ENCODE assay signal across 9 mouse cellular contexts in genomic region chr1:90060599-90060998, GRCm38 (mm10). TPM values are rescaled to one million over a fixed set of nuclear protein-coding genes. Genes with fewer than 3 reads are reported as not detected.
DNase-seq lines count a peak whose midpoint lies in the region; ATAC-seq and TF ChIP-seq lines count a peak whose summit lies in the region.
"Had no signal": no experiment of that assay in that cellular context is flagged by ENCODE, and none has a peak within 500 bp of the region (broad histone marks: within the 10 kb centered on the region; RNA-seq: fewer than 3 reads in every experiment).

No protein-coding gene starts in this region.

- H3K27ac ChIP-seq in heart, adult 2 months: no peak overlapping the region
- no peak overlapping the region for H3K27ac ChIP-seq in heart, embryonic 12.5 days (ENCODE audit: poor library complexity, severe bottlenecking)
- no peak overlapping the region for H3K27ac ChIP-seq in embryonic facial prominence, embryonic 14.5 days (replicated peaks; ENCODE audit: low read depth, low read length)
- no peak overlapping the region for H3K27ac ChIP-seq in hindbrain, embryonic 11.5 days (ENCODE audit: low read depth, low read length)
- H3K27ac ChIP-seq: limb, embryonic 12.5 days had no signal

- H3K27me3 ChIP-seq in heart, adult 2 months (ENCODE audit: control insufficient read depth, insufficient read depth, low read length): no peaks in the 10 kb centered on the region
- H3K27me3 ChIP-seq in heart, embryonic 12.5 days (replicated peaks): 0 out of 2 replicates have a peak, but pooled peaks cover 9% of the 10 kb centered on the region
- H3K27me3 ChIP-seq in embryonic facial prominence, embryonic 14.5 days (replicated peaks; ENCODE audit: control insufficient read depth, insufficient read depth, low read length): peaks cover 6% of the 10 kb centered on the region; the same call in 1 of the 2 replicates
- no peaks in the 10 kb centered on the region for H3K27me3 ChIP-seq in hindbrain, embryonic 11.5 days (ENCODE audit: control insufficient read depth, insufficient read depth, low read length)

- no peak overlapping the region for H3K4me2 ChIP-seq in heart, embryonic 12.5 days
- H3K4me2 ChIP-seq in embryonic facial prominence, embryonic 14.5 days (ENCODE audit: low read depth, low read length): no peak overlapping the region
- H3K4me2 ChIP-seq in hindbrain, embryonic 11.5 days (replicated peaks; ENCODE audit: low read depth, low read length): no peak overlapping the region
- H3K4me2 ChIP-seq: limb, embryonic 12.5 days had no signal

- no peak overlapping the region for H3K9ac ChIP-seq in heart, adult 2 months (ENCODE audit: low read depth, low read length)
- no peak overlapping the region for H3K9ac ChIP-seq in heart, embryonic 12.5 days
- no peak overlapping the region for H3K9ac ChIP-seq in embryonic facial prominence, embryonic 14.5 days (ENCODE audit: low read depth, low read length)
- H3K9ac ChIP-seq in hindbrain, embryonic 11.5 days (ENCODE audit: low read depth, low read length): no peak overlapping the region
- H3K9ac ChIP-seq: limb, embryonic 12.5 days had no signal

- peak; percentile 89 for TF ChIP-seq CTCF in heart, adult 2 months (IDR thresholded peaks at IDR 0.05)

- no peaks in the 10 kb centered on the region for H3K9me3 ChIP-seq in heart, embryonic 12.5 days (replicated peaks)
- H3K9me3 ChIP-seq in embryonic facial prominence, embryonic 14.5 days (ENCODE audit: control insufficient read depth, low read length): no peaks in the 10 kb centered on the region
- no peaks in the 10 kb centered on the region for H3K9me3 ChIP-seq in hindbrain, embryonic 11.5 days (ENCODE audit: control insufficient read depth, low read length)
- H3K9me3 ChIP-seq: limb, embryonic 12.5 days had no signal

- no peaks in the 10 kb centered on the region for H3K79me2 ChIP-seq in heart, adult 2 months (replicated peaks; ENCODE audit: control insufficient read depth, insufficient read depth, low read length)

- ATAC-seq in heart, embryonic 12.5 days (ENCODE audit: insufficient number of reproducible peaks, low FRiP score): no peak
- peak; percentile 72 for ATAC-seq in embryonic facial prominence, embryonic 14.5 days (ENCODE audit: low read depth)
- ATAC-seq in hindbrain, embryonic 11.5 days (ENCODE audit: low FRiP score): 0 out of 2 replicates have a peak, but pooled peaks have one; percentile 47

- no peak overlapping the region for H3K4me3 ChIP-seq in heart, adult 2 months
- H3K4me3 ChIP-seq in heart, embryonic 12.5 days: no peak overlapping the region
- no peak overlapping the region for H3K4me3 ChIP-seq in embryonic facial prominence, embryonic 14.5 days (ENCODE audit: low read depth, low read length)
- no peak overlapping the region for H3K4me3 ChIP-seq in hindbrain, embryonic 11.5 days (ENCODE audit: low read depth, low read length)
- H3K4me3 ChIP-seq: limb, embryonic 12.5 days had no signal

- peaks cover 1% of the 10 kb centered on the region; the same call in 1 of the 2 replicates for H3K4me1 ChIP-seq in heart, adult 2 months (ENCODE audit: control insufficient read depth, insufficient read depth, low read length)
- no peaks in the 10 kb centered on the region for H3K4me1 ChIP-seq in heart, embryonic 12.5 days (replicated peaks)
- H3K4me1 ChIP-seq in embryonic facial prominence, embryonic 14.5 days (ENCODE audit: control insufficient read depth, insufficient read depth, low read length): no peaks in the 10 kb centered on the region
- no peaks in the 10 kb centered on the region for H3K4me1 ChIP-seq in hindbrain, embryonic 11.5 days (replicated peaks; ENCODE audit: control insufficient read depth, insufficient read depth, low read length)

- TF ChIP-seq EP300 in heart, adult 2 months (IDR thresholded peaks at IDR 0.05; ENCODE audit: insufficient read depth, low read depth, low read length): no peak

- no peaks in the 10 kb centered on the region for H3K36me3 ChIP-seq in heart, adult 2 months (ENCODE audit: control insufficient read depth, insufficient read depth, low read length)
- no peaks in the 10 kb centered on the region for H3K36me3 ChIP-seq in heart, embryonic 12.5 days
- no peaks in the 10 kb centered on the region for H3K36me3 ChIP-seq in embryonic facial prominence, embryonic 14.5 days (ENCODE audit: control insufficient read depth, insufficient read depth, low read length)
- H3K36me3 ChIP-seq in hindbrain, embryonic 11.5 days (ENCODE audit: control insufficient read depth, insufficient read depth, low read length): no peaks in the 10 kb centered on the region
- H3K36me3 ChIP-seq: limb, embryonic 12.5 days had no signal

- DNase-seq in heart, adult 2 months: peak; percentile 44 to 66
- DNase-seq in adrenal gland, postnatal 36 days: peak; percentile 49 to 58
- peak; percentile 85 for DNase-seq in embryonic facial prominence, embryonic 14.5 days (ENCODE audit: low spot score)
- peak; percentile 80 for DNase-seq in hindbrain, embryonic 11.5 days (ENCODE audit: low spot score)
- peak; percentile 72 to 74 for DNase-seq in layer of hippocampus, postnatal 10 days (ENCODE audit: low spot score in 2 of 2)
- peak; percentile 83 for DNase-seq in lung, postnatal 36 days
- peak; percentile 35 for DNase-seq in right cerebral cortex, postnatal 25 days

- intact Hi-C loops in heart, adult 2 months (cut with DNase I): loop anchor here (1.0 to 10.0 kb wide), 5 partner anchors 102 to 894 kb away; partner anchors contain the start of genes Ackr3 and Prlh

- TF ChIP-seq POLR2A in heart, adult 2 months (IDR thresholded peaks at IDR 0.05; ENCODE audit: insufficient read depth, low read depth, low read length): no peak

- 18% methylated on average over 7 of the region's 7 CpGs for WGBS in heart, adult 2 months
- 14% methylated on average over 7 of the region's 7 CpGs for WGBS in heart, embryonic 12.5 days
- 11% methylated on average over 7 of the region's 7 CpGs for WGBS in embryonic facial prominence, embryonic 14.5 days
- WGBS in hindbrain, embryonic 11.5 days: 18% methylated on average over 7 of the region's 7 CpGs

RNA-seq across cellular contexts. Expression of gene Asb18, which starts 46.1 kb away (rescaled TPM):
- 10 to 100 TPM; 20.7 to 22.9 TPM for total RNA-seq in heart, adult 2 months (2021)
- 35.3 and 38.2 TPM in 2 replicates for polyA plus RNA-seq in heart, adult 2 months (2012; rRNA removed)
- polyA plus RNA-seq in heart, embryonic 12.5 days (2016; fragmentation: Nextera tagmentation; extraction: Ambion mirVana): 1.0 and 1.1 TPM in 2 replicates
- total RNA-seq in adrenal gland, postnatal 36 days (2021): not detected
- 0.08 and 0.31 TPM in 2 replicates for polyA plus RNA-seq in embryonic facial prominence, embryonic 14.5 days (2014; fragmentation: Nextera tagmentation; extraction: Ambion mirVana)
- 0.19 and 0.25 TPM in 2 replicates for polyA plus RNA-seq in hindbrain, embryonic 11.5 days (2014; fragmentation: Nextera tagmentation; extraction: Ambion mirVana)
- total RNA-seq in layer of hippocampus, postnatal 10 days (2021): 1 to 10 TPM; 2.3 to 2.4 TPM

Comparison
In these comparisons a context has a peak if more than half of its experiments do, and no peak if none do; other contexts are left out.
1. RNA of gene Asb18, which starts 46.1 kb away (polyA plus RNA-seq): 35.3 to 38.2 TPM in heart, adult 2 months; 1.0 to 1.1 TPM in heart, embryonic 12.5 days, 0.08 to 0.31 TPM in embryonic facial prominence, embryonic 14.5 days and 0.19 to 0.25 TPM in hindbrain, embryonic 11.5 days; every median in the first group is over 10 times any median in the second.
2. DNase-seq: peak in every context shown above with its lines; median percentile 85 in embryonic facial prominence, embryonic 14.5 days; 83 in lung, postnatal 36 days; 80 in hindbrain, embryonic 11.5 days; 73 in layer of hippocampus, postnatal 10 days; 55 in heart, adult 2 months; 54 in adrenal gland, postnatal 36 days; 35 in right cerebral cortex, postnatal 25 days.